Mouse (Mus musculus) c-Kit-positive CD71-positive TER-119-negative erythroid progenitor cells, embryonic 14.5 days (primary cell): ENCODE data around the gene Irf2.

Experiments used
- DNase-seq: peaks from one replicate; pipeline ENCODE4 v3.0.0-alpha.2; 2013; ENCODE audit warnings: low read depth

The Irf2 gene

DNA sequence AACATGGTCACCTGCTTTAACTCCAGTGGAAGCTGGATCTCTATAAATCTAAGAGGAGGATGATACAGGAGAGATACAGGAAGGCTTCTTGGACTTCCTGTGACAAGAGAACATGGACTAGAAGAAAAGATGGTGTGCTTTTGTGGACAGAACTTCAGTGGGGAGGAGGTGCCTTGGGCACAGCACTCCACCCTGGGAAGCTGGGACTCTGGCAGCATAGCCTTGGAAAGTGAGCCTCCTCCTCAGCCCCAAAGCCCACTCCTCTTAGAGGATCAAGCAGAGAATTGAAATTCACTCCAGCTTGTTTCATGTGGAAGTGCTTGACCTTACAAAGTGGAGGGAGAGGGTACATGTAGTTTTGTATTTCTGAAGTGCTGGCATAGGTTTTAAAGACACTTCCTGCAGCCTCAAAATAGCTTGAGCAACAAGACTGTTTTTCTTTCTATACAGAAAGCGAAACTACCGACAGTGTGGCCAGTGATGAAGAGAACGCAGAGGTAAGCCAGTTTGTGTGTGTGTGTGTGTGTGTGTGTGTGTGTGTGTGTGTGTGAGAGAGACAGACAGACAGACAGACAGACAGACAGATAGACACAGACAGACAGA, 104.9 kb downstream of the Irf2 start:
- no peak for DNase-seq

DNA sequence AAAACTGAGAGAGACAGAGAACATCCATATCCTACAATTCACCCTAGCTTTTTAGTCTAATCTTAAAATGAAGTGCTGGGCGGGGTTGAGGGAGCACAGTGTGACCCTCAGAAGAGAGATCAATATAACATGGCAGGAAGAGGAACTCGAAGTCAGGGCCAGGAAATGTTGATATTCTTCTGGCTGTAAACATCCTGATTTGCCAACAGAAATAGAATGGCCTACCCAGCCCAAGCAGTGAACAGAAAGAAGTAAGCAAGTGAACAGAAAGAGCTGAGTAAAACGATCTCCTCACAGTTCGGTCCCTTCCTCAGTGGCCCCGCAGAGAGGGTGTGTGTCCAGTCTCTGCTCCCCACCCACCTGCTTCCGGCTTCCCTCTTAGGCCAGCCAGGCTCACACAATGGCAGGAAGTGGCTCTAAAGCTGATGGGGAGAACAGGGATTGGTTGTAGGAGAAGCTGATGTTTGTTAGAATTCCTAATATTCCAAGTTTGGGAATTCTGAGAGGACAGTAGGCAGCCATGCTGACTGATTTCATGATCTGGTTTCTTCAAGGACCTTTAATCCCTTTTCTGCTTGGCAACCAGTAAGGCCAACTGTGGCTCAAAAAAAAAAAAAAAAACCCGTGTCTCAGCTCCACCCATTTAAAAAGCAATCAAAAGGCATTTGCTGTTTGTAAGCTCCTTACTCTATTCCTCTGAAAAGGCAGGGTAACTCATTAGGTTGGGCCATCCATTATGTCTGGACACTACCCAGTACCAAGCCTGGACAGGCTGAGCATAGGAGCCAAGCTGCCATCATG, 105.6 kb downstream of the Irf2 start:
- no peak for DNase-seq

DNA sequence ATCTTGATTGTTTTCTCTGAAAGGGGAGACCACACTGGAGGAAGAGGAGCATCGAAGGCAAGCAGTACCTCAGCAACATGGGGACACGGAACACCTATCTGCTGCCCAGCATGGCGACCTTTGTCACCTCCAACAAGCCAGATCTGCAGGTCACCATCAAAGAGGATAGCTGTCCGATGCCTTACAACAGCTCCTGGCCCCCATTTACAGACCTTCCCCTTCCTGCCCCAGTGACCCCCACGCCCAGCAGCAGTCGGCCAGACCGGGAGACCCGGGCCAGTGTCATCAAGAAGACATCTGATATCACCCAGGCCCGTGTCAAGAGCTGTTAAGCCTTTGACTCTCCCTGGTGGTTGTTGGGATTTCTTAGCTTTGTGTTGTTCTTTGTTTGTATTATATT, 106.4 kb downstream of the Irf2 start:
- DNase-seq, result no peak

DNA sequence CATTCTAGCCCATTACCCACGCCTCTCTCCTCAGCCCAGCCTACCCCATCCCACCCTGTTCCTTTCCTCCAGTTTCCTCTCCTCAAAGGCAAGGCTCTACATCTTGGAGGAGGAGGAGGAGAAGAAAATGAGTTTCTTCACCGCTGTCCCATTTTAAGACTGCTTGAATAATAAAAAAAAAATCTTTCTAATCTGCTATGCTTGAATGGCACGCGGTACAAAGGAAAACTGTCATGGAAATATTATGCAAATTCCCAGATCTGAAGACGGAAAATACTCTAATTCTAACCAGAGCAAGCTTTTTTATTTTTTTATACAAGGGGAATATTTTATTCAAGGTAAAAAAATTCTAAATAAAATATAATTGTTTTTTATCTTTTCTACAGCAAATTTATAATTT, 107.4 kb downstream of the Irf2 start:
- no peak for DNase-seq

DNA sequence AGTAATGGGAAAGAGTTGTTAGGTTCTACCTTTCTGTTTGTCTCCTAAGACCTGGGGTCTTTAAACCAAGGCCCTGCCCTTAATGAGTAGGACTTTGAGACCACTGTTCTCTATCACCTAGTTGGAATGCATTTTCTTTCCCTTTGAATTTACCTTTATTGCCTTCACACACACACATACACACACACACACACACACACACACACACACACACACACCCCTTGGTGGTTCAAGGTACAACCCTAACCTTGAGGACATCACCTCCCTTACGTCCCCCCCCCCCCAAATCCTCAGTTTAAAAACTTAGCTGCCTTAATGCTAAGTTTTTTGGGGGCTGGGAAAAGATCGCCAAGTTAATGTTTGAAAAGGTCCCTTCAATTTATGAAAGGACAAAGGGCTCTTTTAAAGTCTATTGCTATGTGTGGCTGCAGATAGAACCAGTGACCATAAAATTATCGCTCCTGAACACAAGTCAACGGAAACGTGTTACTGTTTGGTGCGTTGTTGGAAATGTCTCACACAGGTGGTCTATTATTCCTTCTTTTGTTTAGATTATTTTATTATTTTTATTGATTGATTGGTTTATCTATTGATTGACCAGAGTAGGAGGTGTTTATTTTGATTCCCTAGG, 108.6 kb downstream of the Irf2 start:
- DNase-seq, result no peak

DNA sequence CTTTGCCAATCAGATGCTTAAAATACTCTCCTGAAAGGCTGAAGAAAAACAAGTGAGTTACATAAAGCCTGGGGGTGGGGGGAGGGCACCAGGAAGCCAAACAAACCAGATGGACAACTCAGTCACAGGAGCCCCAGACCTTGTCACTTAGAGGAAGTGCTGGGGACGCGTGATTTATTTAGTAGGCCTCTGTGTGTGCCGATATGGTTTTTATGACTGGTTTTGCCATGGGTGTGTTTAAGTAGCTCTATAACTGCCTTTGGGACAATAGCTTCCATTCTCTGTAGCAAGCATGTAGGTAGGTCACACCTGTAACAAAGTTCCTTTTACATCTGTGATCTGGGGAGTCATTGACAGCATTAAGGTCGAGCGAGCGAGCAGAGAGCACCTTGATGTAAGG, 109.4 kb downstream of the Irf2 start:
- DNase-seq, result no peak

DNA sequence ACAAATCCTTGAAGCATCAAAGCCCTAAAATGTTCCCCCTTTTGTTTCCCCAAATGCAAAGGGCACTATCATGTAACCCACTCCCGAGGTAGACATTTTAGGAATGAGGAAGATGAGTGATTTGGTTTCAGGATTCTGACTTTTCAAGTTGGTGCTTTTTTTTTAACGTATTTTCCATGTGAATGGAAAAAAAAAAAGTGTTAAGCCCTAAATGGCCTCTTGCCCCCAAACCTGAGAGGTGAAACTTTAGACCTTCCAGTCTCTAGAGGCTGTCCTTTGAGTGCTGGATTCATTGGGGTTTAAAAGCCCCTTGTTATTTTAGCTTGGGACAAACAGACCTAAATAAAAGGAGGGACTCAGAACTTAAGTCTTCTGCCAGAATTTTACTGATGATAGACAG, 109.9 kb downstream of the Irf2 start:
- DNase-seq, result no peak

DNA sequence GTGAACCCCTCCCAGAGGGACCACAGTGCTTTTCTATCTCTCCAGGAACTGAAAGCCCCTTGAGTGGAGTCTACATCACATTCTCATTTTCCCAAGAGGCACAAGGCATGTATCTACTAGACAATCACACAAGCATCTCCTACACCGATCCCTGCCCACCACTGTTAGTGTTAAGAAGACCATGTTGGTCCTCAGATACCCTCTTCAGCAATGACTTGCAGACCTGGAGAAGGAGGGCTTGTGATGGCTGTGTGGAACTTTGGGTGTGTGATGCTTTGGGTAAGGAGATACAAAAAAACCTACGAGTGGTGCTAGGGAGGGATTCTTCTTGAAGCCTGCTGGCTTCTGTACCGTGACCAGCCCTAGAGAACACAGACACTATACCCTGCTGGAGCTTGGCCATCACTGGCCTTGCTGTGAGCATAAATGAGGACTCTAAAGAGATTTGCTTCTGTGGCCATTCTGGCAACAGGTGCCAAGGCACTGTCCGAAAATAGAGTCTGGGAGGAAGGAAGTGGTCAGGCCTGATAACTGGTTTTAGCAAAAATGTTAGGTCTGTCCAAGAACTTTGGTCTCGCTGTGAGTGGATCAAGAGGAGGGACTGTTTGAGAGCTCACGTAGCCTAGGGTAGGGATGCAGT, 110.8 kb downstream of the Irf2 start:
- no peak for DNase-seq

DNA sequence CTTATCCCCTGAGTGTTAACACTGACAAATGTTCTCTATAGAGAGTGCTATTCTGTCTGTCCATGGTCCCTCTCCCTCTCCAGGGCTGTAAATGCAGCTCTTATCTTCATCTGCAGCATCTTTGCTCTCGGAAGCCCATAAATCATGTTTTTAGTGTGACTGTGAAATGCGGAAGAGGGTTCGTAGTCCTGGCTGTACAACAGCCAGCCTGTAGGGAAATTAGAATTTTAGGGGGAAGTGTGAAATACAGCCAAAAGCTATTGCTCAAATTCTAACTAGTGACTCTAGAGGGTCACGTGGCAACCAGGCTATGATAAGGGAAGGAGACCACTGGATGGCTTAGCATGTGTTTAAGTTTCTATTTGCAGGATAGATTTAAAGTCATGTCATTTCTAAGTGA, 112.0 kb downstream of the Irf2 start:
- DNase-seq, result no peak

DNA sequence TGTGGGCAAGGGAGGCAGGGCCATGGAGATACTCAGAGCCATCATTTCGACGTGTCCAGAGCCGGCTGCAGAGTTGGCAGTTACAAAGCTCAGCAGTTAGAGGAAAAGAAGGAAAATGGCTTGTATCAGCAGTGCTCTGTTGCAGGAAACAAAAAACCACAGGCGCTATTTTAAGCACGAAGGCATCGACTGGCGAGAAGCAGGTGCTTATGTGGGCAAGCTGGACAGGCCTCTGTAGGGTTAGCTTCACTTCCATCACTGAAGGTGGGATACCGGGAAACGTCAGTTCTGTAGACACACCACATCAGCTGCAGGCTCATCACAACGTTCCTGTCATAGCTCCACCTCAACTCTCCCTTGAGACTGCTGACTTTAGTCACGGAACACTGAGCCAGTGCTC, 112.8 kb downstream of the Irf2 start:
- no peak for DNase-seq

DNA sequence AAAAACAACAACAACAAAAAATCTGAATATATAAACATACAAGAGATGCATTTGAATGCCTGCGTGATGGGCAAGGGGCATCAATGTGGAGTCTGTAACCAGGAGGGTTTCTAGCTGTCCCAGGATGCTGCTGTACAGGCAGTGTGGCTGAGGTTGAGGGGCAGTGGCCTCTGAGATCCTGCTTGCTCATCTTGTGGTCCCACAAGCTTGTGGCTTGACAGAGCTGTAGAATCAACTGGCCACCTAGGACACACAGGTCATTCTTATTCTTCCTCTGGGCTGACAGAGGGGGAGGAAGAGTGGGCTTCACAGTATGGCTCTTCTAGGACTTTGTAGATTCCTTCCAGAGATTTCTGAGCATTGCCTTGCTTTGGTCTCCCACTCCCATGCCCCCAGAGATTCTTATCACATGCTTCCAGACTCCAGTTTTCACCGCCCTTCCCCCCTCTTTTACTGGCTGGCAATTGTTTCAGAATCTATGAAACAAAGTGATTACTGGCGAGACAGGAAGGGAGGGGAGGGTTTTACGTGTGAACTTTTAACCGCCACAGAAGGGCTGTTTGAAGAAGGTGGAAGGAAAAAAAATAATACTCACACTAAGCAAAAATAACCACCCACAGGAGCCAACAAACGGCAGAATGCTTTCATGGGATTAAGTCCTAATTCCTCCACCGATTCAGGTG, 119.8 kb downstream of the Irf2 start:
- DNase-seq, result no peak

DNA sequence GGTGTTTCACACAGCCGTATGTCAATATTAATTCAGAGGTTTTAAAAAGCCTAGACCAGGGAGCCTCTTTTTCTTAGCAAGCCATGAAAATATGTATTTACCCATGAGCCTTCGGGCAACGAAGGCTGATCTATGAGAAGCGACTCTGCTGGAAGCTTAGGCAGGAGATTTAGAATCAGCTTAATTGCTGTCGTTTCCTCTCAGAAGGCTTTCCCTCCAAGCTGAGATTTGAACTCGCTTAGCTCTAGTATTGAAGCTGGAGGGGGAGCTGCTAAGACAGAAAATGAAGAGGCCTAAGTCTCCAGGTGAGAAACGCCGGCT, 120.3 kb downstream of the Irf2 start:
- no peak for DNase-seq

DNA sequence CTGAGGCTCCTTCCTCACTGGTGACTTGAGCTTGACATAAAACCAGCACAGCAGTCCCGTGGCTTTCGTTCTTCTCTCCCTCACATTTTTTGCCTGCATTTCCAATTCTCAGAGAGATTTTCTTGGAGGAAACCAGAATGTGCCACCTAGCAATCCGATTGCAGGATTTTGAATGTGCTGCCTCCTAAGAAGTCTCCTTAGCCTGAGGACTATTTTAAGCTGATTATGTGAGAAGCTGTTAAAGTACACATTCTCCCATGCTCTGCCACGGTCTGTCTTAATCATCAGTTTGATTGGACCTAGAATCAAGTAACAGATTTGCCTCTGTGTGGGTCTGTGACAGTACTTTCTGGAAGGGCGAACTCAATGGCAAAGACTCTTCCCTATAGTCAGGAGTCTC, 123.0 kb downstream of the Irf2 start:
- DNase-seq, result no peak

DNA sequence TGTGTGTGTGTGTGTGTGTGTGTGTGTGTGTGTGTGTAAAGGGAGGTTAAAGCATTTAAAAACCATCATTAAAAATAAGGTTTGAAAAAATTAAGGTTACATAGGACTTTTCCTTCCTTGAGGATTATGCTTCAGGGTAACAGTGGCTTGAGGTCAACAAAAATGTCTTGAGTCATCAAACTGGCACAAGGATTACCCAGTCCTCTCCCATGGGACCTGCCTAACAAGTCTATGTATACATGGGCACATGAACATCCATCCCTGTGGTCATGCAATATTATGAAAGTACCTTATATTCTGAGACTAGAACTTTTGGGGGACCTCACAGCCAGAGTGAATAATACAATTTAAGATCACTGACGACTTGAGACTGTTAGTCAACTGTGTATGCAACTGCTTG, 125.9 kb downstream of the Irf2 start:
- no peak for DNase-seq

DNA sequence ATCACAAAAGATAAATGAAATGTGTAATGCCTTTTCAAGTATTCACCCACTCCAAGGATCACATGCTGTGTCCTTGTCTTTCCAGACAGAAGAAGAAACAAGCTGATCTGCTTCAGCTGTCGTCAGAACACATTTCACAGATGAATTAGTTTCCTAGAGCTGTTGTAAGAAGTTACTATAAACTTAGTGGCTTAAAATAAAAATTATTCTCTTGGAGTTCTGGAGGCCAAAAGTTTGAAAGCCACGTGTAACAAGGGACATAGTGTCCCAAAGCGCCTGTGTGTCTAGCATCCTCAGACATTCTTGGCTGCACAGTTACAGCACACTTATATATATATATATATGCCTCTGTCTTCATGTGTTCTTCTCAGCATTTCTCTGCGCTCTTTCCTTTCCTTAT, 127.9 kb downstream of the Irf2 start:
- DNase-seq, result no peak

DNA sequence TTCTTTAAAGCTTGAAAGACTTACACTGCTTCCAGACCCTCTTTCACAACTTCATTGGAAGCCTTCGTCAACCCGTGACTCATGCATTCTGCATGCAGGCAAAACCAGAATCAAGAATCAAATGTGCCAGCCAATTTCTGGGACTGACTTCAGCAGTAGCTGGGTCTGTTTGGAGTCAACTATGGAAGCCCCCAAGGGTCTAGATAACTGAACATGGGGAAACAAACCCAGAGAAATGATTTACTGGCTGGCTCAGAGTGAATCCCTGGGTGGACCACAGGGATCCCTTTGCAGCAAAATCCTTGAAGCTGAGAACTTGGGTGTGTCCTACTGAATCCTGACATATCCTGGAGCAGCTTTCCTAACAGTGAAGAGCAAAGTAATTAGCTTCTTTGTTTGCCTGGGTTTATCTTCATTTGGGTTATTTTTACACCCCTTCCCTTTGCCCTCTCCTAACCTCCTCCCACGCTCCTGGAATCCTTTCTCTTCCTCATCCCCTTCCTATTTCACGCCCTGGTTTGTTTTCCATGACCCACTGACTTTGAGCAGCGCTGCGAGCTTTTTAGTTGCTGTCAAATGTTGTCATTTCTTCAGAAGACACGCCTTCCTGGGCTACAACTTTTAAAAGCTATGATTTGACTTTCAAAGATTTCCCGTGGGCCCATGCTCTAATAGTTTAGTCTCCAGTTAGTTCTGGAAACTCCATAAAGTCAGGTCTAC, 129.0 kb downstream of the Irf2 start:
- no peak for DNase-seq

DNA sequence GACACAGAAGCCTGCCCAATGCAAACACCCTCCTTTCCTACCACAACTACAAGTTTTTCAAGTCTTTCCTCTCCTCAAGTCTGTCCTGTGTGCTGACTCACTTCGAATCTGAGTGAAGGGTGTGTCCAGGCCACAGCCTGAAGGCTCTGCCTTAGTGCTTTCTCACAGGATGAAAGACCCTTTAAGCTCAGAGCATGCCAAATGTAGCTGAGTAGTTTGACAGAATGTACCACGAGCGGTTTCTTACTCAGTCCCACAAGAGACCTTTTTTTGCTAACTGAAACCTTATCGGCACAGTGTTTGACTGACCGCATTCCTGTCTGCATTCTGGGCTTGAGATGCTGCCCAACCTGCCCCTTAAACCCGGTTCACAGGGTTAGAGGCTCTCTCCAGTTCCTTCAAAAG, 130.0 kb downstream of the Irf2 start:
- DNase-seq, result no peak

DNA sequence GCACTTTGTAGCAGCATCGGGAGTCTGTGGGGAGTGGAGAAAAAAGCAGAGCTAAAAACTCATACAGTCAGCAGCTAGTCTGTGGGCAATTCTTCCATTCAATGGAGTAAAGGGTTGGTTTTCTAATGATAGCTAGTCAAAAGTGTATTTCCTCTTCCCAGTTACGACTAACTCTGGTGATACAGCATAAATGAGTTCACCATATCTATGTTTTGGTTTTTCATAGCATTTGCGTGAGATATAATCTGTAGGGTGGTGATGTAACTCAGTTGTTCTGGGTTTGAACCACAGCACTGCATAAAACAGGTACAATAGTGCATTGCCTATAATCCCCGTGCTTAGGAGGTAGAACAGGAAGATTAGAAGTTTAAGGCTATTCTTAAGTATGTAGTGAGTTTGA, 131.6 kb downstream of the Irf2 start:
- no peak for DNase-seq

DNA sequence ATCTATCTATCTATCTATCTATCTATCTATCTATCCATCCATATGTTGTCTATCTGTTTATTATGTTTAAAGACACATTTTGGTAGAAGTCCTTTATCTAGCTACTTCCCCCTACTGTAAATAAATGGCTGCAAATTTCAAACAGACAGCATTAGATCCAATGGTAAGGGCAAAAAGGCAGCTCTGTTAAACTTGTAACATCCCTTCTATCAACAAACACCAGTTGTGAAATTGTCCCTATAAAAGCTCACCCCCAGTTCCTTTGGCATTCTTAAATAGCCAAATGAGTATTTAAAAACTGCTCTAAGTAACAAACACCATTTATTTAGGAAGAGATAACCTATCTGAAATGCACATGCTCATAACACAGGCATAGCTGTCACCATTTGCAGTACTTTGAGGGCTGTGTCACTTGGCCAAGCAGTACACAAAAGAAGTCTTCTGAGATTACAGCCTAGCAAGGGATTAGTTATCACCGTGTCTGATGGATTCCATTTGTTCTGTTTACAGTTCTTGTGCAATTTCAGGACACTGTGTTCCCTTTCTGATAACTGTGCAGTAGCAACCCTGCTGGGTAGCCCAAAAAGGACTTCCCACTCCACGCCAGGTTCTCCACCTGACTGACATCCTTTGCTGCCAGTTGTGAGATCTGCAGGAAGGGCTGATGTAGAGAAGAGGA, 136.2 kb downstream of the Irf2 start:
- no peak for DNase-seq

DNA sequence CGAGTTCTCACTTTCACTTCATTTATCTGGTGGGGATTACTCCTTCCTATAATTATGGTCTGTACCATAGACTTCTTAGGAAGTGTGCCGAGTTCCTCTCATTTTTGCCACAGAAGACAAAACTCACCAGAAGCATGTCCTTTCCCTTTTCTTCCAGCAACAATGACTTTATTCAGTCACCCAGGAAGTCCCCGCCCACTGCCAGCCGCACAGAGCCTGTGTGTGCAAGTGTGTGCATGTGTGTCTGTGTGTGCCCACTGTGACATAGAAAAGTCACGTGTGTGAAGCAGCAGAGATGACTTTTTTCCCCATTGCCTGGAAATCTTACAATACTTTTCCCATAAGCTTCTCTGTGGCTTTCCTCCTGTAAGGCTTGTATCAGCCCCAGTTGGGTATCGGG, 141.8 kb downstream of the Irf2 start:
- DNase-seq, result no peak

DNA sequence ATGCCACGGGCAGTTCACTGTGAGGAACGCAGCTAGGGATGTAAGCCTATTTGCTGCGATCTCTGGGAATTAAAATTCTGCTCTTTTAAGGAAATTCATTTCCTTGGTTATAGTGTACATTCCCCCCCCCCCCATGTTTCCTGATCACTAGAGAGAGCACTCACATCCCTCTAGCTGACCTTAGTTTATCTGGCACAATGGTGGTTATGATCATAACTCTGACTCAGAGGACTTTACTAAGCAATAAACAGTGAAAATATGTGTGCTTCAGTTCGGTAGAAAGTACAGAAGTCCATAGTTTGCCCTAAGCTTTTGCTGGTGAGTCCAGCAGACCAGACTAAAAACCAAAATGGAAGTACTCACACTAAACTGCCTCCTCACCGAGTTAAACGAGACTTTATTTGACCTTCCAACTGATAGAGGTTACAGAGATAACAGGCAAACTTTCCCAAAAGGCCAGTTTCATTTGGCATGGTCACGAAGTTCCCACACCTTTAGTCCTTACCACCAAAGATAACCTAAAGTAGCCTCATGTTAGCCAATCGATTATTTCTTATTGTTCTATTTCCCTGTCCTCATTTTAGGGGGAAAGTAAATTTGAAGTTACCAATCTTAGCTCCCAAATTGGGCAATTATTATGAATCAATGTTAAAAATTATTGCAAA, 142.4 kb downstream of the Irf2 start:
- no peak for DNase-seq
